Mouse (Mus musculus) urinary bladder, postnatal 0 days (tissue): ENCODE data around the gene Barhl2. TPM values are rescaled to one million over a fixed set of nuclear protein-coding genes. Genes with fewer than 3 reads are reported as not detected.

Experiments used
- polyA plus RNA-seq: library from polyadenylated mRNA; unstranded; fragments of >200 nt; fragmentation: Nextera tagmentation; extraction: Ambion mirVana; gene quantifications from 2 replicates; pipeline ENCODE4 v1.2.1, GENCODE M21; 2015

The Barhl2 gene
- not detected in 2 replicates for polyA plus RNA-seq

DNA sequence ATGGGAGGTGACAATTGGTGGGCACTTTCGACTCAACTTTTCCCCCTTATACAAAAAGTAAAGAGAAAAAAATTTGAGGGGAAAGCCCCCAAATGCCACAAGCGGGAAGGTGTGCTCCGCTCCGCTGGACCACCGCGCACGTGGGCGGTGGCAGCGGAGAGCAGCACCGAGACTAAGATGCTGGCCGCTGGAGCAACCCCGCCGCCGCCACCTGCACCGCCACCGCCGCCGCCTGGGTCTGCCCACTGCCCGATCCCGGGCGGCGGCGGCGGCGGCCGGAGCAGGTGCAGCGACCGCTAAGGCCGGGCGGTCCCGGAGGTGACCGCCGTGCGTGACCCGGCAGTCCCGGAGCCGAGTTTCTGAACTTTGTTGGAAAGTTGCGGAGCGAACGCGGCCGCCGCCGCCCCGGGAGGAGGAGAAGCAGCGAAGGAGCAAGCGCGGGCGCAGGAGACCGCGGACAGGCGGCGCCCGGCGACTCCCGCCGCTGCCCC, at the start of gene Barhl2:
Gene Barhl2, minus strand, starts transcription at position 181 of the 491 bp plus-strand sequence.

Other genes with a start within 250 kb of the Barhl2 start
- gene Gm17304, start 150.9 kb upstream of the Barhl2 start, polyA plus RNA-seq: not detected in 2 replicates
- 47.3 and 58.5 TPM in 2 replicates for gene Zfp644, start 239.1 kb upstream of the Barhl2 start, polyA plus RNA-seq